In genomic region chr2:92008623-92009404, GRCm38 (mm10) we compare ENCODE assay signal across 7 mouse cellular contexts. TPM values are rescaled to one million over a fixed set of nuclear protein-coding genes. Genes with fewer than 3 reads are reported as not detected.
DNase-seq lines count a peak whose midpoint lies in the region; ATAC-seq lines count a peak whose summit lies in the region.

No protein-coding gene starts in this region.

- peaks cover 45% of the 10 kb centered on the region for H3K4me1 ChIP-seq in hindbrain, embryonic 10.5 days (replicated peaks)

- no peaks in the 10 kb centered on the region for H3K9me3 ChIP-seq in hindbrain, embryonic 10.5 days

- WGBS in hindbrain, embryonic 10.5 days = 4% methylated on average over 20 of the region's 20 CpGs

- H3K36me3 ChIP-seq in hindbrain, embryonic 10.5 days = no peaks in the 10 kb centered on the region

- peaks cover 49% of the 10 kb centered on the region for H3K27me3 ChIP-seq in hindbrain, embryonic 10.5 days (ENCODE audit: insufficient read depth, poor library complexity, severe bottlenecking)

- H3K4me3 ChIP-seq in hindbrain, embryonic 10.5 days = peak overlapping the region; percentile 66

- H3K27ac ChIP-seq in hindbrain, embryonic 10.5 days = peak overlapping the region; percentile 90

- ATAC-seq in common myeloid progenitor, adult 5-6 weeks (replicated peaks; ENCODE audit: low read depth, poor library complexity, severe bottlenecking) = peak; percentile 5

- peak; percentile 27 to 65 for DNase-seq in left cerebral cortex, postnatal 25 days (ENCODE audit: low spot score in 2 of 2)
- no peak for DNase-seq in left cerebral cortex, postnatal 4 days
- DNase-seq in hindbrain, embryonic 10.5 days (ENCODE audit: low spot score) = no peak
- peak; percentile 37 for DNase-seq in lung, postnatal 14 days
- DNase-seq in spleen, postnatal 36 days (ENCODE audit: low spot score in 2 of 2) = no peak
- DNase-seq in adrenal gland, postnatal 10 days = no peak

- intact Hi-C loops in left cerebral cortex, postnatal 25 days (cut with DNase I) = no loop called here
- intact Hi-C loops in left cerebral cortex, postnatal 4 days (cut with DNase I) = no loop called here

RNA-seq across cellular contexts. Expression of gene Creb3l1, which starts 15.5 kb away (rescaled TPM):
- 1 to 10 TPM; 2.9 to 3.2 TPM for total RNA-seq in left cerebral cortex, postnatal 25 days (2021)
- total RNA-seq in left cerebral cortex, postnatal 4 days (2021) = 10 to 100 TPM; 10.3 to 12.4 TPM
- total RNA-seq in common myeloid progenitor, adult 5-6 weeks (2017) = 0.78 TPM in 1 of 2 replicates, not detected in the other
- 1.00 and 1.9 TPM in 2 replicates for polyA plus RNA-seq in hindbrain, embryonic 10.5 days (2016; fragmentation: Nextera tagmentation; extraction: Ambion mirVana)
- total RNA-seq in adrenal gland, postnatal 10 days (2021) = 10 to 100 TPM; 11.7 to 16.7 TPM

RNA-seq across cellular contexts. Expression of gene Dgkz, which starts 33.1 kb away (rescaled TPM):
- 100 to 1,000 TPM; 556 to 558 TPM for total RNA-seq in left cerebral cortex, postnatal 25 days (2021)
- 100 to 1,000 TPM; 134 to 158 TPM for total RNA-seq in left cerebral cortex, postnatal 4 days (2021)
- 102 and 117 TPM in 2 replicates for total RNA-seq in common myeloid progenitor, adult 5-6 weeks (2017)
- polyA plus RNA-seq in hindbrain, embryonic 10.5 days (2016; fragmentation: Nextera tagmentation; extraction: Ambion mirVana) = 36.3 and 39.4 TPM in 2 replicates
- total RNA-seq in adrenal gland, postnatal 10 days (2021) = 10 to 100 TPM; 64.4 to 72.1 TPM

Comparison
In these comparisons a context has a peak if more than half of its experiments do, and no peak if none do; other contexts are left out.
1. DNase-seq: peak in left cerebral cortex, postnatal 25 days (2 of 2) and lung, postnatal 14 days (single experiment); none in left cerebral cortex, postnatal 4 days (single experiment), hindbrain, embryonic 10.5 days (single experiment), spleen, postnatal 36 days (0 of 2) and adrenal gland, postnatal 10 days (single experiment).